Mouse (Mus musculus) kidney, postnatal 36 days (tissue): Measurements from ENCODE around the gene Olfr729.

ENCODE experiments used
- DNase-seq, 2 experiments: peaks; one replicate each; pipeline ENCODE4 v3.0.0; 2021 to 2022; ENCODE audit warnings: mixed read lengths in 2 of 2

The Olfr729 gene

DNA sequence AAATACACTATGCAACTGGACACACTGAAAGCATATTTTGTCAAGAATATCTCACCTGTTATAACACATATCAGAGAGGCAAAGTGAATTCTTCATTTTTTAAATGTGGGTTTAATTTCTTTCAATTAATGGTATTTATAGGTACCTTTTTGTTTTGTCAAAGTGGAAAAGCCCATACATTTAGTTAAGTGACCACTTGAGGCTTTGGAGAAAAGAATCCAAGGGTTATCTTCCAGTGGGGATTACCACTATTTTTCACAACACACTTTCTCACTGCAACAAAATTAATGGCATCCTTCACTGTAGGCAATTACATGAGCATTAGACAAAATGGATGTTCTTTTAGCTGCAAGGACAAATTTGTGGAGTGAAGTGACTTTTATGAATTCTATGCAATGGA lies at the start of gene Olfr729:
Gene Olfr729, minus strand, starts transcription at position 101 of the 400 bp plus-strand sequence.
- no peak for DNase-seq

DNA sequence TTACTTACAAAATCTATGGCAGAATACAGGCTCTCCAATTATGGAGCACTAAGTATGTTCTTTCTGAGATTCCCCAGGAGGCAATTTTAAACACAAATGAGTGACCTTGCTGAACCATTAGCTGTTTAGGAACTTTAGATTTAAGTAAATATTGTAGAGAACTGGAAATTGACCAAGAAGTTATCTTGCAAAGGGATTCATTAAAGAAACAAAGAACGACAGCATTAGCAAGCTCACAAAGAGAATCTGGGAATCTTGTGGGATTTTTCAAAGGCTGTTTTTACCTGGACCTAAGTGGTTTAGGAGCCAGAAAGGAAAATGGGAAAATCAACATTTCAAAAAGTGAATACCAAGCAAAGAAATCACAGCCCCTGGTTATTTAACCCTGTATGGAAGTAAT lies 35.4 kb upstream of the Olfr729 start, which contains the start of gene Olfr730:
Gene Olfr730, minus strand, starts transcription at position 101 of the 400 bp plus-strand sequence.
- DNase-seq: no peak

DNA sequence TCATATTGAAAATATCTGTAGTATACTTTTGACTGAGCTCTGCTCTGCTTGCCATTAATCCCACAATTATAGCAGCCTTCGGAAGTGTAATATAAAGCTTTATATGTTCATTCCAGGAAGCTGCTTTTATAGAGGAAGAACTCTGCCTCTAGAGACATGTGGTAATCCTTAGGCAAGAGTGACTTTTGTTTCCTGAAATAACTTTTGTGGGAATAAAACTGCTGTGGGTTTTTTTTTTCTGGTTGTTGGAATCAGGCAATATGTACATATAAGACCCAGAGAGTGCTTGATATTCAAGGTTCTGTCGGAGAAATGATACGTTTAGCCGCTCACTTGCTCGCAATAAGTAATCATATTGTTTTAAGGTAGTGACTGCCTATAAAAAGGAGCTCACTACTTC lies 10.1 kb downstream of the Olfr729 start, which contains the start of gene Olfr728:
Gene Olfr728, minus strand, starts transcription at position 101 of the 400 bp plus-strand sequence.
- DNase-seq: no peak

DNA sequence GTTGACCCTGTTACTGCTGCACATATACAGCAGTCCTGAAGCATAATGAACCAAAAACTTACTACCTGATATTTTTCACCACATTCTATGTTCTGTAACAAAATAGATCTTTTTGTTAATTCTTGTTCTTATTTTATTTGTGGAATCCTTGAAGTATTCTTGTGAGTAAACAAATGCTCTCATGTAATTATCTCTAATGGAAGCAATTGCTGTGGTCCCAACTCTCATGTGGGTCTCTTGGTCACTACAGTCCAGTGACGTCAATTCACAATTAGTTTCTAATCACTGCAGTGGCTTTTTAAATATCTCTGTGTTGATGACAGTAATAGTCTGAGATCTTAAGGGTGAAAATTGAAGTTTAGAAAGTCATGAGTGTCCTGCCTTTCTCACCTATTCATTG lies 29.8 kb downstream of the Olfr729 start, which contains the start of gene Olfr727:
Gene Olfr727, plus strand, starts transcription at position 301 of the 400 bp plus-strand sequence.
- no peak for DNase-seq
